Mouse (Mus musculus): ENCODE measurements around the gene Gm49510.

The Gm49510 gene

DNA sequence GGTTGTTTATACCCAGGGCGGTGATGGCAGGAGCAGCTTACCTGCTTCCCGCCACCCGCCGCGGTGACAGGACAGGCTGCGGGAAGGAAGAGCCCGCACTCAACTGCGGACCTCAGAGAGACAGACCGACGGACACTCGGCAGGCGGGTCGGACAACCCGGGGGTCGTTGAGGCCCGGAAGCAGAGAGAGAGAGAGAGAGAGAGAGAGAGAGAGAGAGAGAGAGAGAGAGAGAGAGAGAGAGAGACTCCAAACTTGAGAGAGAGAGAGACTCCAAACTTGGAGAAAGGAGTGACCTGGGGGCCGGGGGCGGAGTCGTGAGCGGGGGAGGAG lies at the start of gene Gm49510:
Gm49510 (plus strand) TSS at position 259 of the 331 bp plus-strand sequence.
- no peak for DNase-seq (ENCODE audit: low read depth, low spot score)

DNA sequence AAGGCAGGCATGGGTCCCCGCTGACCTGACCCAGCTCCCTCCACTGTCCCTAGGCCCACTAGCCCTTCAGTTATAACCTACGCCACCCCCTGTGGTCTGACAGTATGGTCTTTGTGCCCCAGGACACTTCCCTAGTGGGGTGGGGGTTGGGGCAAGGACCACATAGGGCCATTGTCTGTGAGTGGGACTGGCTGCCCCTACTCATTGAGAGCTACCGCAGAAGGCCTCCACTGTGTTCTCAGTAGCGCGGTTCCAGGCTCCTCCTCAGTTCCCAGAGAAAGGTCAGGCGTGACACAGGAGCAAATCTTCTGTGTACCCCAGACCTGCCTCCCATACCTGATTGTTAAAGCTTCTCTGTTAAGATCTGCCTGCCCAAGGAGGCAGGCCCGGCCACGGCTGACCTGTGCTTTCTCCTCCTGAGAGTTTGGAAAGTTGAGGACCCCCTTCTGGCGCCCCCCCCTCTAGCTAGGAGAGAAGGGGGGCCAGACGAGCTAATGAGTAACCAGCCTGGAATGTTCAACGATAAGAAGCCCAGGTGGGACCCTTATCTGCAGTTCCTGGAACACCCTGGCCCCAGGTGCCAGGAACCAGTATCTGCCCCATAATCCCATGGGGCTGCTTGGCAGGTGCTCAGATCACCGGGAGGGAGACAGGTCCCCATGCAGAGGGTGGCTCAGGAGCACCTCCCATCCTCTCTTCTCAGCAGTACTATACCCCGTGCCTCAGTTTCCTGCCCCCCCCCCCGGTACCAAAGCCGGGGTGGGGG lies 49.2 kb upstream of the Gm49510 start:
- DNase-seq (ENCODE audit: low read depth, low spot score): no peak

DNA sequence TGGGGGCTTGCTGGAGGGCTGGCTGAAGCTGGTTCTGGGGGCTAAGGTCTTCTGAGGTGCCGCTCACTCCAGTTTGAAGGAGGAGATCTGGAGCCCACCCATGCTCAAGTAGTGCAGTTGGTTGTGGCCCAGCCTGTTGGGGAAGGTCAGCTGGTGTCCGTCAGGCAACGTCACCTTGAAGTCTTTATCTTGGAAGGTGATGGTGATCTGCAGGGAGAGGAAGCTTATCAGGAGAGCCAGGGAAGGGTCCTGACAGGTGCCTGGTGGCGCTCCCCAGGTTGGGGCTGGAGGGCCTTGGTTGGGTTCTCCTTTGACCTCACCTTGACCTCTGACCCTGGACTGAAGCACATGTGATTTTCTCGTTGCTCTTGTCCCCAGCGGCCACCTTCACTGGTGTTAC lies 48.5 kb upstream of the Gm49510 start:
- DNase-seq (ENCODE audit: low read depth, low spot score): no peak

DNA sequence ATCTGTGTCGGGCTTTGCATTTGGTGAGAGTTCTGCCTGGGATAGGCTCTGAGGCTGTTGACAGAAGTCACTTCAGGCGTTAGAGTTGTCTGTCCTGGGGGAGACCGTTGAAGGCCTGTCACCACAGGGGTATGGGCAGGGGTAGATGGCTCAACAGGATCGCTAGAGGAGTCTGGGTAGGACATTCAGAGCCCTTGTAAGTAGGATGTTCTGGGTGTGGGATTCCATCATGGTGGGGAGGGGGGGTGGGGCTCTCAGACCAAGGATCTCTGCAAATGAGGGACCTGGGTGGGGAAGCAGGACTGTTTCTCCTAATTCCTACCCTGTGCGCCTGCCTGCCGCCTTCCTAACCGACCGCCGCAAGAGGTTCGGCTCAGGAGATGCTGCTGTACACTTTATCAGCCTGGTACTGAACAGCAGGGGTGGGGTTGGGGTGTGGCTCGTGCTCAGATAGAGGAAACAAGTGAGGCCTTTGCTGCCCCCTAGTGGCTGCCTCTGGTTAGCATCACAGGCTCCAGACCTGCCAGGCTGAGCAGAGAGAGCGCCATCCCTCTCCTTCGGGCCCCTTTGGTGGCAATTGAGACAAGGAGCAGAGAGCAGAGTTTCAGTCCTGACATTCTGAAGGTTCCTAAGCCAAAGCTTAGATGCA lies 47.8 kb upstream of the Gm49510 start:
- DNase-seq (ENCODE audit: low read depth, low spot score): peak; percentile 90

DNA sequence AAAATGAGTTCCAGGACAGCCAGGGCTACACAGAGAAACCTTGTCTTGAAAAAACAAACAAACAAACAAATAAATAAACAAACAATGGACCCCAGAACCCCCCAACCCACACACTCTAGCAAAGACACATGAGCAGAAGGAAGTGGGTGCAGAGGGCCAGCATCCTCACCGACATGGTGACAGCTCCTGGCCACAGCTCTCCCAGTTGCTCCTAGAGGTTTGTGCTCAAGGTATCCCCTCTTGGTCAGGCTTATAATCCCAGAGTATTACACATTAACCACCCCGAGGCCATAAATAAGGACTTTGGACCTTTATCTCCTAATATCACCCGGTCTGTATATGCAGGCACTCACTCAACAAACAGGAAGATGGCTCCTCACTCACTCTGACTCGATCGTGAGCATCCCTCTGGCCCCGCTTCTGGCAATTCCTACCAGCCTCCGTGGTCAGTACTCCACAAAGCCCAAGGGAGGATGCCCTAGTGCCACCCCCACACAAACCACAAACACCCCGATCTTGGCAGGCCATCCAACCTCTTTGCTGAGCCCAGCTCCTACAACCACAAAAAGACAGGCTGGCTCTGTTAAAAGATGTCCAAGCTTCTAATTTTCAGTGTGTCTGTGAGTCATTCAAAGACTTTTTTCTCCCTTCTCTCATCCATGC lies 44.0 kb upstream of the Gm49510 start, which contains the start of gene Lgals2:
Lgals2 (minus strand) TSS at position 227 of the 663 bp plus-strand sequence.
- no peak for DNase-seq (ENCODE audit: low read depth, low spot score)

- DNase-seq (ENCODE audit: low read depth, low spot score): no peak
Observed at GRCm38 (mm10) chr15:78857009-78857408, 42.5 kb upstream of the Gm49510 start.

- DNase-seq (ENCODE audit: low read depth, low spot score): no peak
Observed at GRCm38 (mm10) chr15:78859311-78859710, 40.2 kb upstream of the Gm49510 start.

DNA sequence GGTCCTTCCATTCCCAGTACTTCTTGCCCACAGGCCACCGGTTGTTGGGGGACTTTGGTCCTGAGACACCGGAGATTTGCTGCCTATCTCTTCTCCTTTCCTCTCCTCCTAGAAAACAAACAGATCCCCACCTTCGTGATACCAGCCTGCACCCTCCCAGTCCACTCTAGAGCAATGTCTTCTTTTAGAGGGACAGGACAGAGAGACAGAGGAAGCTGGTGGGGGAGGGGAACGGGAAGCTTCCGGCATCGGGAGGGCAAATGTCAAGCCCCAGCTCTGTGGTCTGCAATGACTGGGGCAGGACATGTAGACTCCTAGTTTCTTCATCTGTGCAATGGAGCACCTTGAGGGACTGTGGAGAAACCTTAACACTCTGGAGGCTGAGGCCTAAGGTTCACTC lies 39.8 kb upstream of the Gm49510 start:
- no peak for DNase-seq (ENCODE audit: low read depth, low spot score)

DNA sequence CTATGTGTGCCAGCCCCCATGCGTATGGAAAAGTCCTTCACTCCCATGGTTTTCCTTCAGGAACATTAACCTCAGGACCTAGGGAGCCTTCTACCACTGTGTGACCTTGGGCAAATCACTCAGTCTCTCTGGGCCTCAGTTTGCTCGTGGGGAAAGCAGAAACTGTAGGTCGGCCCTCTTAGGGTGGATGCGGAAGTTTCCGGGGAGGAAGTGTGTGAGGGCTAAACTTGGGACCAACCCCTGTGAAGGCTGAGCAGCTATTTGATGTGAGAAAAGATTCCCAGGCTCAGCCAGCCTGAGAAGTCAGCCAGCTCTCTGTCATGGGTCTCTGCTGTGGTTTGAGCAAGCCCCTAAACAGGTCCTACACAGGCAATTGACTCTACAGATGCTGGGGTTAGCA lies 37.2 kb upstream of the Gm49510 start:
- no peak for DNase-seq (ENCODE audit: low read depth, low spot score)

GRCm38 (mm10) chr15:78863154-78863553 lies 36.3 kb upstream of the Gm49510 start:
- DNase-seq (ENCODE audit: low read depth, low spot score): no peak

DNA sequence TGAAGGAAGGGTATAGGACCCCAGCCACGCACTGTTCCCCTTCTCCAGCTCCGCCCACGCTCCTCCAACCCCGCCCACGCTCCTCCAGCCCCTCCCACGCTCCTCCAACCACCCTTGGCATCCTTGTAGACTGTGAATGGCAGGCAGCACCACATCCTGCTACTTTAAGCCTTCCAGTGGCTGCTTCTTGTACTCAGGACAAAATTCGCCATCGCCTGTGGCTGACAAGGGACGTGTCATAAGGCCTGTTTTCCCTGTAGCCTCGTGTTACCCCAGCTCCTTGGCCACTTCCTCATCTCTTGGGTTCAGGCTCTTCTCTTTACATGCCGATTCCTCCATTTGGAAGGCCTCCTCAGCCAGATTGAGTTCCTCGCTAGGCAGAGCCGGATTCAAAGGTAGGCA lies 35.6 kb upstream of the Gm49510 start:
- DNase-seq (ENCODE audit: low read depth, low spot score): no peak

DNA sequence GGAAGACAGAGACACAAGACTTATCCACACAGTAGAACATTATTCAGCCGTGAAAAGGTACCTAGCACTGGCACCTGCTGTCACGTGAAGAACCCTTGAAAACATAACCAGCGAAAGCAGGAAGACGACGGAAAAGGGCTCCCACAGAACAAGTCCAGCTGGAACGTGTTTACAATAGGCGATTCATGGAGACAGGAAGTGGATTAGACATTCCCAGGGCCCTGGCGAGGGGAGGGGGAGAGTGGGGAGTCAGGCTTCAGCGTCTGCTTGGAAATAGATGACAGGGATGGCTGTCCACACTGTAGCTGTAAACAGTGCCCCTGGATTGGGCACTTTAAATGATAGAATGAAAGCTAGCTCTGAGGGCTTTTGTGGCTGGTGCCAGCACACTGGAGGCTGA lies 31.1 kb upstream of the Gm49510 start:
- DNase-seq (ENCODE audit: low read depth, low spot score): no peak

DNA sequence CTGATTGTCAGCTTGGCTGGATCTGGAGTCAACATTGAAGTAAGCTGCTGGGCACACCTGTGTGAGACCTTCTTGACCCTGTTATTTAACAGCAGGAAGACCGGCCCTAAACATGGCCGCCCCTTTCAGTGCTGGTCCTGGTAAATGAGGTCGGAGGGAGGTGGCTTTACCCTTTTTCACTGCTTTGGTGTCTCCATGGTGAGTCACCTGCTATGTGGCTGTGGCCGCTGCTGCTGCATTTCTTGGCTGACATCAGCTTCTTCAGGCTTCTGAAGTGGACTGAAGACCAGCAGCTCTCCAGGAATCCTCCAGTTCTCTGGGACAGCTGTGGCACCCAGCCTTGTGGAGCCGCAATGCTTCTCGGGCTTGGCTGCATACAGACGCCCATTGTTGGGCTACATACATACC lies 30.6 kb upstream of the Gm49510 start:
- no peak for DNase-seq (ENCODE audit: low read depth, low spot score)

DNA sequence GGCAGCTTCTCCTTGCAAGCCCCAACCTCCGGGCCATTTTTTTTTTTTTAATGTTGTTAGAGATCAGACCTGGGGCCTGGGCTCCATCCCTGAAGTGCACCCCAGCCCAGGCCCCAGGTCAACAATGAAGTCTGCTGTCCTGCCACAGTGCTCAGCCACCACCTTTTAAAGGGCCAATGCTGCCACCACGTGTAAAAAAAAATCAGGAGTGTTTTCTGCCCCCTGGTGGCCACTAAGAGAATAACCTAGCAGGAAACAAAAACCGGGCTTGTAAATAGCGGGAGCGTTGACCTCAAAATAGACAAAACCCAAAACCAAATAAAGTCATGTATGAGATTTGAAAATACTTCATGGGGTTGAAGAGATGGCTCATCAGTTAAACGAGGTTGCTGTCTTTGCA lies 29.7 kb upstream of the Gm49510 start:
- peak; percentile 44 for DNase-seq (ENCODE audit: low read depth, low spot score)

DNA sequence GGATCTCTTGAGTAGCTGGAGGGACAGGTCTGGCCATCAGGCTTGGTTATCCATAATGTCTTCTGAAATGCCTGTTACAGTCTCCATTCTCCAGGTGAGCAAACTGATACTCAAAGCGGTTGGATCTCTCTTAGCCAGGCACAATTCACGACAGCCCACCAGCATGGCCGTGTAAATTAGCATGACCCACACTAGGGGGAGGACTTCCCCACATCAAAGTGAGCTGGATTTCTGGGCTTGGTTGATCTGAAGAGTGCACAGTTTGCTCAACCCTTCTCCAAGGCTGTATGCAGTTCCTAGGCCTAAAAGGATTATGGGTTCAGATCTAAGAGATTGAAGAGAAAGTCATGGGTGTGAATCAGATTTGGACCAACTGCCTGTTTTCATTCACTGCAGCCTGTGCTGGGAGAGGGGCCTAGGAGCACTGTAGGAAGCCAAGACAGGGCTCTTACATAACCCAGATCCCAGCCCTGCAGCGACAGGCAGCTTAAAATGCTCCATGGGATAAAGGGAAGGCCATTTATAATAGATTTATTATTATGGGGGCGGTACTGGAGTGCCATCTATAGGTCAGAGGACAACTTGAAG lies 27.4 kb upstream of the Gm49510 start:
- no peak for DNase-seq (ENCODE audit: low read depth, low spot score)

- no peak for DNase-seq (ENCODE audit: low read depth, low spot score)
Observed at GRCm38 (mm10) chr15:78873803-78874435, 25.5 kb upstream of the Gm49510 start.

- no peak for DNase-seq (ENCODE audit: low read depth, low spot score)
Observed at GRCm38 (mm10) chr15:78874989-78875388, 24.5 kb upstream of the Gm49510 start.

DNA sequence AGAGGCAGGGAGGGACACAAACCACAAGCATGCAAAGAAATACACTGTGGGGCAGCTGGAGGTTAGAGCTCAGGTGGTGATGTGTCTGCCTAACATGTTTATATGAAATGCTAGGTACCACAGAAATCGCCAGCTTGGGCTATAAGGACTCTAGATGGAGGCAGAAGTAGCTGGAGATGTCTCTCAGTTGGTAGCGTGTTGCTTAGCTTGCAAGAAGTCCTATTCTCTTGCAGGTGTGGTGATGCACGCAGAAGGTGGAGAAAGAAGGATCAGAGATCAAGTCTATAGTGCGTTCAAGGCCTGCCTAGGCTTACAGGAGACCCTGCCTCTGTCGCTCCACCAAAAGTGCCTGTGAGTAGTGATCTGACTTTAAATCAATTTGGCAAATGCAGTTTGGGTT lies 23.9 kb upstream of the Gm49510 start:
- no peak for DNase-seq (ENCODE audit: low read depth, low spot score)

DNA sequence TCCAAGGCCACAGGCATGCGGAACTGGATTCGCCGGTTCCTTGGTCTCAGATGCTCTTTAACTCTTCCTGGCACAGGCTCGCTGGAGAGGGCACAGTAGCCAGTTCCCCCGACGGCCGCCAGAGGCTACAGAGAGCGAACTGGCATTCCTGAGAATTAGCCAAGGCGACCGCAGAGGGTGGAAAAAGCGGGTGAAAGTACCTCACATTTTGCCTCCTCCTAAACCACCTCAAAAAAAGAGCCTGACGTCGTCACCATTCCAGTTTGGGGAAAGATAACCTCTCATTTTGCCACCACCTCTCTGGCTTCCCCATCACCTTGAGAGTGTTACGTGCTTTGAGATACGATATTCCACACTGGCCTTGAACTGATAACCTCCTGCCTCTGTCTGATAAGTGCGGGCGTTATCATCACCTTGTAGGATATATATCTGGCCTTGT lies 23.2 kb upstream of the Gm49510 start:
- peak; percentile 57 for DNase-seq (ENCODE audit: low read depth, low spot score)

- peak; percentile 71 for DNase-seq (ENCODE audit: low read depth, low spot score)
Observed at GRCm38 (mm10) chr15:78876991-78877809, 22.3 kb upstream of the Gm49510 start, which contains the start of gene Gga1. TSS of gene Gga1 (plus strand) at chr15:78877190.

DNA sequence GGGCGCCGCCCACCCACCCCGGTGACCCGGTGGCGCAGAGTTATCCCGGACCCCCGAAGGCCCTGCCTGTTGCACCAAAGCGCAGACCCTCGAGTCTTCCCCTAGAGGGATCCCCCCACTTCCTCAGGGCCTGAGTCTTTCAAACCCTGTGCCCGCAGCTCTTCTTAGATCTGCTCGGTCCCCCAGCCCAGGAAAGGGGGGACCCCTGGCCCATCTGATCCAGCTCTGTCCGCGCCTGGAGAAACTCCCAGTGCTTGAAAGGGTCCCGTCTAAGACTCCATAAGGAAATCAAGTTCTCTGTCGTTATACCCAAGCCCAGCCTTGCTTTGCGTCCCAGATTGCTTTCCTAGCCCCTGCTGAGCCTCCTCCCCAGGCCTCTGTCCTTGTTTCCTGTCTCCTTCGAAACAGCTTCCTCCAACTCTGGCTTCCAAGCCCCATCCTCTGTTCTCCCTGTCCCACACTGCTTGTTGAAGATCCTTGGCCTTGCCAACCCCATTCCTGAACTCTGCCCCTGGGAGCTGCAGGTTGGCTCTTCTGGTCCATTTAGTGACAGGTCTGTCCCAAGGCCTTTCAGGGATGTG lies 21.6 kb upstream of the Gm49510 start:
- no peak for DNase-seq (ENCODE audit: low read depth, low spot score)

Measured in c-Kit-negative CD71-positive TER-119-positive erythroid progenitor cells, embryonic 14.5 days (primary cell).